Mouse (Mus musculus) urinary bladder, postnatal 25 days (tissue): ENCODE data around the gene Med6.
A peak's percentile ranks its signal among the peaks of the same experiment; 100 is the strongest.

Source experiments
- DNase-seq: peaks from one replicate; pipeline ENCODE4 v3.0.0; 2022; ENCODE audit warnings: low spot score

Gene Med6

GRCm38 (mm10) chr12:81594902-81595671 lies at the start of gene Med6:
Gene Med6 (minus strand): TSS chr12:81595008.
- peak; percentile 84 for DNase-seq

- DNase-seq: no peak
Measured at GRCm38 (mm10) chr12:81642361-81643082, 47.7 kb upstream of the Med6 start.

- no peak for DNase-seq
Measured at GRCm38 (mm10) chr12:81640656-81641055, 45.8 kb upstream of the Med6 start.

GRCm38 (mm10) chr12:81633246-81633645 lies 38.4 kb upstream of the Med6 start:
- no peak for DNase-seq

GRCm38 (mm10) chr12:81631661-81632401 lies 37.0 kb upstream of the Med6 start:
- peak; percentile 13 for DNase-seq

- DNase-seq: peak; percentile 40
Measured at GRCm38 (mm10) chr12:81630915-81631660, 36.3 kb upstream of the Med6 start, which contains the start of gene Ttc9. Gene Ttc9 (plus strand): TSS chr12:81631249.

- peak; percentile 60 for DNase-seq
Measured at GRCm38 (mm10) chr12:81630520-81630914, 35.7 kb upstream of the Med6 start.

GRCm38 (mm10) chr12:81628091-81628490 lies 33.3 kb upstream of the Med6 start:
- no peak for DNase-seq

GRCm38 (mm10) chr12:81627426-81627825 lies 32.6 kb upstream of the Med6 start:
- DNase-seq: no peak

- no peak for DNase-seq
Measured at GRCm38 (mm10) chr12:81626226-81626861, 31.5 kb upstream of the Med6 start.

GRCm38 (mm10) chr12:81623377-81623776 lies 28.6 kb upstream of the Med6 start:
- DNase-seq: no peak

GRCm38 (mm10) chr12:81619302-81619701 lies 24.5 kb upstream of the Med6 start:
- peak; percentile 71 for DNase-seq

GRCm38 (mm10) chr12:81616980-81617379 lies 22.2 kb upstream of the Med6 start:
- peak; percentile 15 for DNase-seq

GRCm38 (mm10) chr12:81615807-81616206 lies 21.0 kb upstream of the Med6 start:
- no peak for DNase-seq

- no peak for DNase-seq
Measured at GRCm38 (mm10) chr12:81609445-81609844, 14.6 kb upstream of the Med6 start.

GRCm38 (mm10) chr12:81604995-81605784 lies 10.4 kb upstream of the Med6 start:
- DNase-seq: no peak

GRCm38 (mm10) chr12:81596547-81597262 lies 1.9 kb upstream of the Med6 start:
- no peak for DNase-seq

- DNase-seq: no peak
Measured at GRCm38 (mm10) chr12:81568374-81568773, 26.4 kb downstream of the Med6 start, which contains the start of gene Adam21. Gene Adam21 (minus strand): TSS chr12:81568474.

- no peak for DNase-seq
Measured at GRCm38 (mm10) chr12:81567931-81568330, 26.9 kb downstream of the Med6 start.

- DNase-seq: no peak
Measured at GRCm38 (mm10) chr12:81564173-81564572, 30.6 kb downstream of the Med6 start.
